Mouse (Mus musculus) intestine, embryonic 15.5 days (tissue): ENCODE data around the gene Camta1. TPM values are rescaled to one million over a fixed set of nuclear protein-coding genes. Genes with fewer than 3 reads are reported as not detected.
A peak's percentile ranks its signal among the peaks of the same experiment; 100 is the strongest.
"Not testable (repeated sequence)": the region's sequence is repeated elsewhere in the genome, so short reads cannot be mapped to it uniquely, and the experiment has no call there.

Experiments used
- ATAC-seq: fragments of 200-750 bp; cut with Nextera tagmentation; 2 replicates; pipeline ENCODE4 v1.8.0; 2017; ENCODE audit warnings: moderate TSS enrichment, moderate library complexity
- H3K27ac ChIP-seq: fragments of 300-500 bp; sonication (generic); 2 replicates; pipeline ENCODE4 v1.5.1; 2015; ENCODE audit warnings: mild to moderate bottlenecking, inconsistent platforms
- H3K27me3 ChIP-seq: fragments of 300-500 bp; sonication (generic); replicated peaks from 2 replicates; pipeline ENCODE4 v1.6.1; 2015; ENCODE audit warnings: inconsistent platforms
- H3K36me3 ChIP-seq: fragments of 300-500 bp; sonication (generic); 2 replicates; pipeline ENCODE4 v1.6.1; 2015; ENCODE audit warnings: inconsistent platforms
- H3K4me1 ChIP-seq: fragments of 300-500 bp; sonication (generic); replicated peaks from 2 replicates; pipeline ENCODE4 v1.6.1; 2015; ENCODE audit warnings: inconsistent platforms
- H3K4me2 ChIP-seq: fragments of 300-500 bp; sonication (generic); replicated peaks from 2 replicates; pipeline ENCODE4 v1.6.1; 2015; ENCODE audit warnings: mild to moderate bottlenecking, inconsistent platforms
- H3K4me3 ChIP-seq: fragments of 300-500 bp; sonication (generic); replicated peaks from 2 replicates; pipeline ENCODE4 v1.5.1; 2015; ENCODE audit warnings: inconsistent platforms
- H3K9ac ChIP-seq: fragments of 300-500 bp; sonication (generic); 2 replicates; pipeline ENCODE4 v1.6.1; 2015; ENCODE audit warnings: inconsistent platforms
- H3K9me3 ChIP-seq: fragments of 300-500 bp; sonication (generic); 2 replicates; pipeline ENCODE4 v1.6.1; 2016; ENCODE audit warnings: inconsistent platforms
- WGBS: fragments of 180-500 bp; shearing (Covaris S2); methylation state at CpG from one replicate; pipeline ENCODE4 v1.1.7; 2015; 5-methylcytosine and 5-hydroxymethylcytosine counted together
- polyA plus RNA-seq: library from polyadenylated mRNA; unstranded; fragments of >200 nt; fragmentation: Nextera tagmentation; extraction: Ambion mirVana; gene quantifications from 2 replicates; pipeline ENCODE4 v1.2.1, GENCODE M21; 2015

The Camta1 gene
- polyA plus RNA-seq, 1 experiment from 2014 or later = 75.7 TPM

DNA sequence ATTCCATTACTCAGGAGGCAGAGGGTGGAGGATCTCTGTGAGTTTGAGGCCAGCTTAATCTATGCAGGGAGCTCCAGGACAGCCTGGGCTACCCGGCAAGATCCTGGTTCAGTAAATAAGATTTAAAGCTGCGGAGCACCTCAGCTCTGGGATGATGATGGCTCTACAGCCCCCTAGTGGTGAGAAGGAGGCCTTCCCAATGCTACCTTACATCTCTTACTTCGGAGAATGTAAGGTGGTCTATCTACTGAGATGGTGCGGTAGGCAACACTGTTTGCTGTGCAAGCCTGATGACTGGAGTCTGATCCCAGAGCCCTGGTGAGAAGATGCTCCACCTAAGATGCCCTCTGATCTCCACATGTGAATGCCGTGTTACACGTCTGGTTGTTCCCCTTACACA, 834.7 kb downstream of the Camta1 start:
- 0 out of 2 replicates have a peak, but pooled peaks have one; percentile 39 for ATAC-seq
- H3K9ac ChIP-seq = no peak overlapping the region
- no peaks in the 10 kb centered on the region for H3K36me3 ChIP-seq
- no peaks in the 10 kb centered on the region for H3K27me3 ChIP-seq
- H3K27ac ChIP-seq = no peak overlapping the region
- H3K9me3 ChIP-seq = no peaks in the 10 kb centered on the region
- no peaks in the 10 kb centered on the region for H3K4me1 ChIP-seq
- no peak overlapping the region for H3K4me3 ChIP-seq
- H3K4me2 ChIP-seq = no peak overlapping the region
- 48% methylated on average over 6 of the region's 6 CpGs for WGBS

GRCm38 (mm10) chr4:151024152-151024551, 837.5 kb downstream of the Camta1 start:
- no peaks in the 10 kb centered on the region for H3K9me3 ChIP-seq
- H3K27me3 ChIP-seq = no peaks in the 10 kb centered on the region
- no peak for ATAC-seq
- no peaks in the 10 kb centered on the region for H3K4me1 ChIP-seq
- no peaks in the 10 kb centered on the region for H3K36me3 ChIP-seq
- no peak overlapping the region for H3K9ac ChIP-seq
- H3K4me3 ChIP-seq = no peak overlapping the region
- no peak overlapping the region for H3K27ac ChIP-seq
- no peak overlapping the region for H3K4me2 ChIP-seq
- 82% methylated on average over 9 of the region's 9 CpGs for WGBS

DNA sequence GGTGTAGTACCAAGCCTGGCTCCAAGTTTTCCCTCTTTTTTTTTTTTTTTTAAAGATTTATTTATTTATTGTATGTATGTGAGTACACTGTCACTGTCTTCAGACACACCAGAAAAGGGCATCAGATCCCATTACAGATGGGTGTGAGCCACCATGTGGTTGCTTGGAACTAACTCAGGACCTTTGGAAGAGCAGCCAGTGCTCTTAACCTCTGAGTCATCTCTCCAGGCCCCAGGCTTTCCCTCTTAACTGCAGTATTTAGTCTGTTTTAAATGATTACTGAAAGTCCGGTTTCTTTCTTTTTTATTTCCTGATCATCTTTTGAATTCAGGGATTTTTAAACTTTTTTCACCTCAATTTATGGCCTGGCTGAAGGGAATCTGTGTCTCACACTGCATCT, 844.3 kb downstream of the Camta1 start:
- ATAC-seq, H3K27me3 ChIP-seq, H3K4me3 ChIP-seq, H3K27ac ChIP-seq, H3K9me3 ChIP-seq, H3K36me3 ChIP-seq, H3K4me2 ChIP-seq, H3K9ac ChIP-seq, H3K4me1 ChIP-seq: not testable (repeated sequence)
- 82% methylated on average over 1 of the region's 1 CpGs for WGBS

DNA sequence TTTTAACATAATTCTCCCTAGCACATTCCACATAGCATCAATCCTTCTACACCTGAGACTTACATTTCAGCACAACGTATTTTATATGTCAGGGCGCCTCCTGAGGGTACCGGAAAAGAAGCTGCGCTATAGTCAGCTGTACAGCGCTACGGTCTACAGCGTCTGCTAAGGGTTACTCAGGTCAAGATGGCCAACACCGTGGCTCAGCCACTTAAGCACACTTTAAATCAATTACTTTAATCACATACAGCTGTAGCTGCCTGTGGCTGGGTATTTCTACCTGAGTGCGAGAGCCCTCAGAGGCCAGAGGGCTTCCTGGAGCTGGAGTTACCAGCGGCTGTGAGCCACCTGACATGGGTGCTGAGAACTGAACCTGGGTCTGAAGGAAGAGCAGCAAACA, 845.7 kb downstream of the Camta1 start:
- no peak for ATAC-seq
- H3K9ac ChIP-seq = no peak overlapping the region
- 83% methylated on average over 10 of the region's 10 CpGs for WGBS

GRCm38 (mm10) chr4:151010316-151010715, 851.4 kb downstream of the Camta1 start:
- WGBS = 87% methylated on average over 7 of the region's 7 CpGs
- no peak overlapping the region for H3K9ac ChIP-seq
- no peak overlapping the region for H3K4me2 ChIP-seq
- H3K9me3 ChIP-seq = no peaks in the 10 kb centered on the region
- H3K27ac ChIP-seq = no peak overlapping the region
- H3K4me1 ChIP-seq = no peaks in the 10 kb centered on the region
- H3K36me3 ChIP-seq = no peaks in the 10 kb centered on the region
- no peaks in the 10 kb centered on the region for H3K27me3 ChIP-seq
- no peak overlapping the region for H3K4me3 ChIP-seq
- ATAC-seq = no peak

More for the DNA sequence above, 845.7 kb downstream of the Camta1 start:
- no peaks in the 10 kb centered on the region for H3K27me3 ChIP-seq
- H3K9me3 ChIP-seq = no peaks in the 10 kb centered on the region
- H3K4me2 ChIP-seq = no peak overlapping the region
- H3K36me3 ChIP-seq = peaks cover 3% of the 10 kb centered on the region; the same call in 1 of the 2 replicates
- H3K27ac ChIP-seq = no peak overlapping the region
- no peaks in the 10 kb centered on the region for H3K4me1 ChIP-seq
- no peak overlapping the region for H3K4me3 ChIP-seq

- H3K27me3 ChIP-seq = no peaks in the 10 kb centered on the region
- no peak overlapping the region for H3K27ac ChIP-seq
- no peak overlapping the region for H3K4me3 ChIP-seq
- WGBS = 58% methylated on average over 6 of the region's 6 CpGs
- H3K4me1 ChIP-seq = no peaks in the 10 kb centered on the region
- H3K36me3 ChIP-seq = no peaks in the 10 kb centered on the region
- no peaks in the 10 kb centered on the region for H3K9me3 ChIP-seq
- H3K4me2 ChIP-seq = no peak overlapping the region
- no peak overlapping the region for H3K9ac ChIP-seq
- no peak for ATAC-seq
Measured at GRCm38 (mm10) chr4:151006945-151007344, 854.7 kb downstream of the Camta1 start.

GRCm38 (mm10) chr4:151005656-151006318, 855.9 kb downstream of the Camta1 start:
- no peaks in the 10 kb centered on the region for H3K27me3 ChIP-seq
- H3K36me3 ChIP-seq = no peaks in the 10 kb centered on the region
- no peak overlapping the region for H3K9ac ChIP-seq
- 89% methylated on average over 13 of the region's 13 CpGs for WGBS
- no peaks in the 10 kb centered on the region for H3K4me1 ChIP-seq
- no peaks in the 10 kb centered on the region for H3K9me3 ChIP-seq
- no peak overlapping the region for H3K4me3 ChIP-seq
- no peak overlapping the region for H3K4me2 ChIP-seq
- no peak overlapping the region for H3K27ac ChIP-seq
- ATAC-seq = no peak

DNA sequence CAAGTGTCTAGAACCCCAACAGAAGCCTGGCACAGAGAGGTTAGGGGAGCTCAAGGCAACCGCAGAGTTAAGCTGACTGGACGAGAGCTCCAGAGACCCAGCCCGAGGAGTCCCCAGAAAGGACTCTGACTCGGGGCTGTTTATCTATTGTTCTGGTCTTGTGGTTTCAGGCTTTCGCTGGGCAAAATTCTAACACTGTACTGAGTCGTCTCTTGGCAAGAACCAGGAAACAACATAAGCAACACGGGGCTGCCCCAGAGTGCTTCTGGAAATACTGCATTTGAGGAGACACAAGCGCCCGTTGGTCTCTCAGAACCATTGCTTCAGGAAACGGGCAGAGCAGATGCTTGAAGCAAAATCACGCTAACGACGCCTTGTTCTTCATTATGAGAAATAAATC, 860.3 kb downstream of the Camta1 start:
- H3K4me2 ChIP-seq = no peak overlapping the region
- ATAC-seq = 0 out of 2 replicates have a peak, but pooled peaks have one; percentile 3

DNA sequence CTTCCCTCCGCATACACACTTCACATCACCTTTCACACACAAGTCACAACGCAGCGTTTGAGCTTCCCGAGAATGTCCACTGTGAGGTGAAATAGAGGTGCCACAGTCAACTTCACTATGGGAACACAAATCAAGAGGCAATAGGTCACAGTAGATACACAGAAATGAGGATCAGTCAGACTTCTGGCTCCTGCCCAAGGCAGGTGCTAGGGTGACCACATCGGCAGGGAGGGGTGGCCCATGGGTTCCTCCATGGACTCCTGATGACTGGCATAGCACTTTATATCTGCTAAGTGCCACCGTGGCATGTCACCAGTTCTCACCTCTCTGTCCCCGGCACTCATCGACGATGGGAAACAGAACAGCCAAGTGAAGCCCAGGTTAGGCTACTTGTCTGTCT, 863.0 kb downstream of the Camta1 start:
- no peaks in the 10 kb centered on the region for H3K4me1 ChIP-seq
- no peak overlapping the region for H3K4me2 ChIP-seq
- WGBS = 92% methylated on average over 9 of the region's 9 CpGs
- H3K36me3 ChIP-seq = no peaks in the 10 kb centered on the region
- H3K27me3 ChIP-seq = no peaks in the 10 kb centered on the region
- no peak for ATAC-seq
- H3K4me3 ChIP-seq = no peak overlapping the region
- no peak overlapping the region for H3K9ac ChIP-seq
- no peak overlapping the region for H3K27ac ChIP-seq
- no peaks in the 10 kb centered on the region for H3K9me3 ChIP-seq

More for the DNA sequence above, 860.3 kb downstream of the Camta1 start:
- 49% methylated on average over 13 of the region's 13 CpGs for WGBS
- Histone ChIP-seq H3K9ac (no peak overlapping the region), H3K36me3 (no peaks in the 10 kb centered on the region), H3K4me1 (no peaks in the 10 kb centered on the region), H3K4me3 (no peak overlapping the region), H3K9me3 (no peaks in the 10 kb centered on the region), H3K27ac (no peak overlapping the region), H3K27me3 (no peaks in the 10 kb centered on the region)

- Histone ChIP-seq H3K4me2 (no peak within 1 kb of the TSS), H3K27ac (no peak within 1 kb of the TSS), H3K27me3 (no peaks in the 10 kb centered on the region), H3K9me3 (no peaks in the 10 kb centered on the region), H3K4me3 (no peak within 1 kb of the TSS), H3K36me3 (no peaks in the 10 kb centered on the region), H3K9ac (no peak within 1 kb of the TSS), H3K4me1 (no peaks in the 10 kb centered on the region)
- WGBS = 89% methylated on average over 7 of the region's 7 CpGs
- no peak for ATAC-seq
Measured at GRCm38 (mm10) chr4:150996797-150997196, 864.9 kb downstream of the Camta1 start, which contains the start of gene Uts2. Uts2 (plus strand) TSS chr4:150997097.

DNA sequence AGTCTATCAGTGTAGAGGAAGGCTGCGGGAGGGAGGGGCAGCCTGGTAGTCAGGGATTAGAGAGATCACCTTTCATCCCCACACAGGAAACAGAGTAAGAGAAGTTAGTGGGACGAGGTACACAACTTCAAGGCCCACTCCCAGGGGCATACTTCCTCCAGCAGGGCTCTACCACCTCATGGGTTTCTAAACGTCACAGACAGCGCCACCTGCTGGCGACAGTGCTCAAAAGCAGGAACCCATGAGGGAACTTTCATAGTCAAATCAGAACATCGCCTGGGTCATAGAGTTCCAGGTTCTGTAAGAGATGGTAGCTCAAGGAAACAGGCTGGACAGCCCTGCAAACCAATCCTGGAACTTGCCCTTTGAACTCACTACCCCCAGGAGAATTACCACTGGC, 871.5 kb downstream of the Camta1 start:
- no peaks in the 10 kb centered on the region for H3K9me3 ChIP-seq
- ATAC-seq = no peak
- 46% methylated on average over 6 of the region's 6 CpGs for WGBS
- no peaks in the 10 kb centered on the region for H3K4me1 ChIP-seq
- no peak overlapping the region for H3K4me3 ChIP-seq
- no peaks in the 10 kb centered on the region for H3K36me3 ChIP-seq
- no peaks in the 10 kb centered on the region for H3K27me3 ChIP-seq
- no peak overlapping the region for H3K4me2 ChIP-seq
- H3K27ac ChIP-seq = no peak overlapping the region
- H3K9ac ChIP-seq = no peak overlapping the region

DNA sequence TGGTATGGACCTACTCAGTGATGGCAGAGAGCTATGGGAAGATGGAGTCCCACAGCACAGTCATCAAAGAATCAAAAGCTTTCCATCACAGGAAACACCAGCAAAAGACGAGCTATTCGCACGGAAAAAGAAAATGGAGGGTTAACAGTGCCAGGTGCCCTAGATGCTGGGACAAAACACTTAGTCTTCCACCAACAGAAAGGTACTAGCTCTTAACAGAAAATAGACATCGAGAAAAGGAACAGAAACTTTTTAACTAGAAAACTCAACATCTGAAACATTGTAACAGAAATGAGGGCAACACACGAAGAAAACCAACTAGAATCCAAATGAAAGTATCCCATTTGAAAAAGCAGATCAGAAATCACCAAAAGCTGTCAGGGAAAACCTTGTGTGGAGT, 881.5 kb downstream of the Camta1 start:
- Histone ChIP-seq H3K4me1 (no peaks in the 10 kb centered on the region), H3K27ac (no peak overlapping the region), H3K4me2 (no peak overlapping the region), H3K36me3 (no peaks in the 10 kb centered on the region), H3K9me3 (no peaks in the 10 kb centered on the region), H3K4me3 (no peak overlapping the region), H3K9ac (no peak overlapping the region), H3K27me3 (no peaks in the 10 kb centered on the region)
- WGBS = 90% methylated on average over 5 of the region's 5 CpGs
- ATAC-seq = no peak

DNA sequence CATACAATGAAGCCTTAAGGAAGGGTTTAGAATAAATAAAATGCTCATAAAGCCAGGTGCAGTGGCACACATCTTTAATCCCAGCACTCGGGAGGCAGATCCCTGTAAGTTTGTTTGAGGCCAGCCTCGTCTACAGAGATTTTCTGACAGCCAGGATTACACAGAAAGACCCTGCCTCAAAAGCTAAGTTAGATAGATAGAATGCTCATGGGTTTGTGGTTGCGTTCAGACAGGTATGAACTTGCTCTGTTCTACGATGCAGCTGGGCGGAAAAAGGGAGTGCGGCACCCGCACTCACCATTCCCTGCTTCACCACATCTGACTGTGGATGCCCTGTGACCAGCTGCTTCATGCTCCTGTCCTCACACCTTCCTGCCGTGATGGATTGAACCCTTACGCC, 882.2 kb downstream of the Camta1 start:
- no peaks in the 10 kb centered on the region for H3K9me3 ChIP-seq
- no peaks in the 10 kb centered on the region for H3K27me3 ChIP-seq
- H3K4me3 ChIP-seq = no peak overlapping the region
- H3K9ac ChIP-seq = no peak overlapping the region
- no peaks in the 10 kb centered on the region for H3K4me1 ChIP-seq
- H3K4me2 ChIP-seq = no peak overlapping the region
- no peak overlapping the region for H3K27ac ChIP-seq
- 76% methylated on average over 9 of the region's 9 CpGs for WGBS
- ATAC-seq = no peak
- H3K36me3 ChIP-seq = no peaks in the 10 kb centered on the region
